Mouse (Mus musculus) kidney, postnatal 0 days (tissue): ENCODE data around the gene Hmcn1. TPM values are rescaled to one million over a fixed set of nuclear protein-coding genes. Genes with fewer than 3 reads are reported as not detected.

ENCODE experiments used
- ATAC-seq: fragments of 200-750 bp; cut with Nextera tagmentation; replicated peaks from 2 replicates; pipeline ENCODE4 v1.8.0; 2017; ENCODE audit warnings: low read depth, moderate number of reproducible peaks, moderate TSS enrichment, moderate library complexity; ENCODE audit not compliant: low FRiP score
- DNase-seq: peaks from one replicate; pipeline ENCODE4 v3.0.0-alpha.2; 2016; ENCODE audit warnings: low spot score
- H3K27ac ChIP-seq: fragments of 300-500 bp; sonication (generic); 2 replicates; pipeline ENCODE4 v1.5.1; 2014; ENCODE audit warnings: mild to moderate bottlenecking
- H3K27me3 ChIP-seq: fragments of 300-500 bp; sonication (generic); 2 replicates; pipeline ENCODE4 v1.6.1; 2014; ENCODE audit warnings: low read length, mixed read lengths; ENCODE audit not compliant: insufficient read depth
- H3K36me3 ChIP-seq: fragments of 300-500 bp; sonication (generic); 2 replicates; pipeline ENCODE4 v1.6.1; 2014; ENCODE audit warnings: low read length, mixed read lengths; ENCODE audit not compliant: insufficient read depth
- H3K4me1 ChIP-seq: fragments of 300-500 bp; sonication (generic); replicated peaks from 2 replicates; pipeline ENCODE4 v1.6.1; 2014; ENCODE audit warnings: antibody characterized with exemption, low read length, mixed read lengths; ENCODE audit not compliant: insufficient read depth
- H3K4me2 ChIP-seq: fragments of 300-500 bp; sonication (generic); 2 replicates; pipeline ENCODE4 v1.6.1; 2014; ENCODE audit warnings: mild to moderate bottlenecking, low read length, moderate library complexity, mixed read lengths
- H3K4me3 ChIP-seq: fragments of 300-500 bp; sonication (generic); replicated peaks from 2 replicates; pipeline ENCODE4 v1.5.1; 2014; ENCODE audit warnings: low read depth, low read length
- H3K9ac ChIP-seq: fragments of 300-500 bp; sonication (generic); 2 replicates; pipeline ENCODE4 v1.6.1; 2014; ENCODE audit warnings: low read depth, low read length
- H3K9me3 ChIP-seq: fragments of 300-500 bp; sonication (generic); replicated peaks from 2 replicates; pipeline ENCODE4 v1.6.1; 2016; ENCODE audit warnings: low read length, inconsistent platforms, mixed read lengths
- CTCF ChIP-seq: IDR thresholded peaks from 2 replicates; pipeline ENCODE4 v1.5.1; 2016; ENCODE audit warnings: antibody characterized with exemption, low read depth, mild to moderate bottlenecking, moderate library complexity
- WGBS: fragments of 180-500 bp; shearing (Covaris S2); extraction: QIAGEN DNeasy Blood & Tissue Kit; methylation state at CpG from one replicate; pipeline ENCODE4 v1.1.7; 2014; 5-methylcytosine and 5-hydroxymethylcytosine counted together
- polyA plus RNA-seq: library from polyadenylated mRNA; unstranded; fragments of >200 nt; fragmentation: Nextera tagmentation; extraction: Ambion mirVana; gene quantifications from 2 replicates; pipeline ENCODE4 v1.2.1, GENCODE M21; 2015

Hmcn1 gene
- polyA plus RNA-seq, result 27.8 and 31.6 TPM in 2 replicates

GRCm38 (mm10) chr1:150993162-150994064 is at the start of gene Hmcn1:
TSS of gene Hmcn1 (minus strand) at chr1:150993435.
- Histone ChIP-seq H3K9ac (peak within 1 kb of the TSS; percentile 69), H3K36me3 (no peaks in the 10 kb centered on the region), H3K4me1 (no peaks in the 10 kb centered on the region), H3K4me3 (peak within 1 kb of the TSS; percentile 43), H3K27ac (peak within 1 kb of the TSS; percentile 69), H3K27me3 (no peaks in the 10 kb centered on the region), H3K9me3 (peaks cover 3% of the 10 kb centered on the region; the same call in 1 of the 2 replicates), H3K4me2 (peak within 1 kb of the TSS; percentile 66)
- ATAC-seq (peak; percentile 95), DNase-seq (peak; percentile 96)
- peak; percentile 75 for TF ChIP-seq CTCF
- under 1% methylated on average over 38 of the region's 38 CpGs for WGBS

DNA sequence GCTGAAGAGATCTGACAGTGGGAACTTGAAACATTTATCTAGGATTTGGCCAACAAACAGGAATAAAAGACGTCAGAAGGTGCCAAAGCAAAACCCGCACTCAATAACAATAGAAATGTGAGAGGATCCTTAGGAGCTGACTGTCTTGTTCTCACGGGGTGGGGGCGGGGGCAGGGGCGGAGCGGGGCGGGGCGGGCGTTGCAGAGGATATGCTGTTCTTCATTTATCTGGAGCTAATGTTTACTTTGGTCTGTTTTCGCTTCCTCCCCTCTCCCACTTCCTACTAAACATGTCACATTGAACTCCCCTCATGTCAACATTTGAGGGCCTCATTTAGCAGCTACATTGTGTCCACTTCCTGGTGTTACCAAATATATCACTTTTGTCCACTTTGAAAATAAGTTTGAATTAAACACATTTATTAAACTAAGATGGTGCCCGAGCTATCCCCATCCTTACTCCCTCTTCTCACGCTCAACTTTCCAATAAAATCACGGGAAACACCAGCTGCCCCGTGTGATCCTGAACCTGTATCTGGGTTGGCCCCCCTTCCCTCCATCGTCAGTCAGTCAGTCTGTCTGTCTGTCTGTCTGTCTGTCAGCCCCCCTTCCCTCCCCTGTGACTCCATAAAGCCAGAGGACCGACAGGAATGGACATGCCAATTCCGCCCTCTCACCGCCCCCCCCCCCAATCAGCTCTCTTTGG is 47.9 kb upstream of the Hmcn1 start:
- DNase-seq, result peak; percentile 94

GRCm38 (mm10) chr1:151040290-151040689 is 47.1 kb upstream of the Hmcn1 start:
- no peak for TF ChIP-seq CTCF
- 40% methylated on average over 7 of the region's 7 CpGs for whole genome bisulfite sequencing
- no peaks in the 10 kb centered on the region for H3K9me3 ChIP-seq
- H3K27me3 ChIP-seq, result no peaks in the 10 kb centered on the region
- no peak overlapping the region for H3K4me3 ChIP-seq
- H3K9ac ChIP-seq, result no peak overlapping the region
- H3K4me2 ChIP-seq, result peak overlapping the region; percentile 41
- H3K36me3 ChIP-seq, result no peaks in the 10 kb centered on the region
- peak overlapping the region; percentile 73; the same call in 1 of the 2 replicates for H3K27ac ChIP-seq
- no peak for ATAC-seq
- peak; percentile 37 for DNase-seq
- H3K4me1 ChIP-seq, result 0 out of 2 replicates have a peak, but pooled peaks cover 3% of the 10 kb centered on the region

More for the DNA sequence above, 47.9 kb upstream of the Hmcn1 start:
- Histone ChIP-seq H3K27ac (peak overlapping the region; percentile 73), H3K4me1 (0 out of 2 replicates have a peak, but pooled peaks cover 3% of the 10 kb centered on the region), H3K4me2 (peak overlapping the region; percentile 41), H3K4me3 (no peak overlapping the region), H3K9ac (no peak overlapping the region), H3K27me3 (no peaks in the 10 kb centered on the region), H3K36me3 (no peaks in the 10 kb centered on the region), H3K9me3 (no peaks in the 10 kb centered on the region)
- no peak for TF ChIP-seq CTCF
- WGBS, result 13% methylated on average over 18 of the region's 18 CpGs
- ATAC-seq, result peak; percentile 81

GRCm38 (mm10) chr1:151039189-151039588 is 46.0 kb upstream of the Hmcn1 start:
- 68% methylated on average over 4 of the region's 4 CpGs for WGBS

DNA sequence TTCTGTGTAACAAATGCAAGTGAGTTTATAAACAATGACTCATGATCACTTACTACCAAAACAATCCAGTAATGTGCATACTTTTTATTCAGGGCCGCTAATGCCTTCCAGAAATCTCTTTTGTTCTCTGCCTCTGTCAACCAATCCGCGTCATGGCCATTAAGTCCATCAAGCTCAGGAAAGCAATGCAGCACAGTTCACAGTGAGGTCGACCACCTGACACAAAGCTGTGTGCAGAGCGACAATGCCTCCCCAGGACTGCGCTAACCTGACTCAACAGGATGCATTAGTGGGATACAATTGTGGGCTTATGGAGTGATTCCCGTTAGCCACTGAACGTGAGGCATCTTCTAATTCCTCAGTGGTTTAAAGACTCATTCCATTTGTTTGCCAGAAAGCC is 45.3 kb upstream of the Hmcn1 start:
- WGBS, result 45% methylated on average over 8 of the region's 8 CpGs
- DNase-seq, result peak; percentile 44
- Histone ChIP-seq H3K36me3 (no peaks in the 10 kb centered on the region), H3K9me3 (no peaks in the 10 kb centered on the region), H3K4me3 (no peak overlapping the region), H3K9ac (no peak overlapping the region), H3K27me3 (no peaks in the 10 kb centered on the region), H3K27ac (no peak overlapping the region), H3K4me1 (0 out of 2 replicates have a peak, but pooled peaks cover 3% of the 10 kb centered on the region), H3K4me2 (no peak overlapping the region)
- no peak for ATAC-seq
- no peak for TF ChIP-seq CTCF

More at GRCm38 (mm10) chr1:151039189-151039588, 46.0 kb upstream of the Hmcn1 start:
- no peak for ATAC-seq
- Histone ChIP-seq H3K9ac (no peak overlapping the region), H3K36me3 (no peaks in the 10 kb centered on the region), H3K27ac (no peak overlapping the region), H3K9me3 (no peaks in the 10 kb centered on the region), H3K27me3 (no peaks in the 10 kb centered on the region), H3K4me3 (no peak overlapping the region), H3K4me1 (0 out of 2 replicates have a peak, but pooled peaks cover 3% of the 10 kb centered on the region), H3K4me2 (no peak overlapping the region)
- TF ChIP-seq CTCF, result no peak
- no peak for DNase-seq

DNA sequence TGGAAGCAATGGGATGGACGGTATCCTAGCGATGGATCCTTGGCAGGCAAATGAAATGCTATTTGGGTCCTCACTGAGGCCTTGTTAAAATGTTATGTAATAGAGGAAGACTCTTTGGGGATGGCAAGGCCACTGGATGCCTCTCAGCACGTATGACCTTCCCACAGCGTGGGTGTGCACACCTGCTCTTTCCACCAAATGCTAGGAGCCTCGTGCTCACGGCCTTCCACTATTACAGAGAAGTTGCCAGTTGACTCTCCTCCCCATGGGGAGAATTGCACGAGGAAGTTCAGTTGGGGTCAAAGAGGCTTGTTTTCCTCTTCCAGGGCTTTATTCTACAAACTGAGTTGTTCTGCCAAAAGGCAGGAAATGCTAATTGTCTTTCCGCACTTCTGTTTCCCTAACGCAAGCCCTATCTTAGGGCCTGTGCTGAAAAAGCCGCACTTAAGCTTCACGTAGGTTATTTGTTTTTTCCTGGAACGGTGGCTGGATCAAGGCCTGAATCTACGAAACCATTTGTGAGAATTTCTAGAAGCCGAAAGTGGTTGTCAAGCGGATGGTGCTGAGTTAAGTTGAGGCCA is 43.3 kb upstream of the Hmcn1 start:
- H3K4me3 ChIP-seq, result no peak overlapping the region
- WGBS, result 79% methylated on average over 15 of the region's 15 CpGs
- TF ChIP-seq CTCF, result no peak
- no peaks in the 10 kb centered on the region for H3K36me3 ChIP-seq
- DNase-seq (peak; percentile 40), ATAC-seq (no peak)
- H3K9ac ChIP-seq, result no peak overlapping the region
- no peak overlapping the region for H3K4me2 ChIP-seq
- H3K9me3 ChIP-seq, result no peaks in the 10 kb centered on the region
- H3K4me1 ChIP-seq, result 0 out of 2 replicates have a peak, but pooled peaks cover 3% of the 10 kb centered on the region
- no peak overlapping the region for H3K27ac ChIP-seq
- H3K27me3 ChIP-seq, result no peaks in the 10 kb centered on the region
